Mouse (Mus musculus) ES-E14 (cell line): ENCODE results near the gene Zfp106.

Experiments used
- CHD2 ChIP-seq: IDR thresholded peaks from 2 replicates; pipeline ENCODE4 v1.6.1; 2014; ENCODE audit warnings: mild to moderate bottlenecking, low read depth, low read length, inconsistent platforms
- HCFC1 ChIP-seq: IDR thresholded peaks from 2 replicates; pipeline ENCODE4 v1.6.1; 2012; ENCODE audit warnings: low read length, inconsistent platforms, borderline replicate concordance; ENCODE audit not compliant: insufficient read depth
- MAFK ChIP-seq: IDR thresholded peaks from 2 replicates; pipeline ENCODE4 v1.6.1; 2014; ENCODE audit warnings: mild to moderate bottlenecking, low read depth, low read length, inconsistent platforms; ENCODE audit not compliant: insufficient read depth
- ZC3H11A ChIP-seq: IDR thresholded peaks from 2 replicates; pipeline ENCODE4 v1.6.1; 2012; ENCODE audit warnings: low read depth, mild to moderate bottlenecking, inconsistent platforms, low read length, borderline replicate concordance
- ZNF384 ChIP-seq: IDR thresholded peaks from 2 replicates; pipeline ENCODE4 v1.6.1; 2012; ENCODE audit warnings: low read depth, low read length, inconsistent platforms

DNA sequence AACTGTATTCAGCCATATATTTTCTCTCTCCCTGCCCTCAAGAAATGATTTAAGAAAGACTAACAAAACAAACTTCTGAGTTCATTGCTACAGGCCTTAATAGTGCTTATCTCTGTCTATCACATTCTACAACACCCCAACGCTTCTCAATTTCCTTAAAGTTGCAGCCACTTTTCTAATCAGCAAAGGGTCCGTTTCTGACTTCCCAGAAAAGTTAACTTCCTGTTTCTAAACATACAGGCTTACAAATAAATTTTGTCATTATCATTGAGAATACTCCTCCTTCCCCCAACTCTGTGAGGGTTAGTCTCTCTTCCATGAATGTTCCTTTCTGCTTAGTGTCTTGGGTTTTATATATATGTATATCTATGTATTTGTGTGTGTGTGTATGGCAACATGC is 1.7 kb upstream of the Zfp106 start:
- TF ChIP-seq CHD2 (no peak), ZNF384 (no peak), ZC3H11A (no peak), MAFK (no peak), HCFC1 (no peak)
